Mouse (Mus musculus): ENCODE measurements around the gene Rnf224.

DNA sequence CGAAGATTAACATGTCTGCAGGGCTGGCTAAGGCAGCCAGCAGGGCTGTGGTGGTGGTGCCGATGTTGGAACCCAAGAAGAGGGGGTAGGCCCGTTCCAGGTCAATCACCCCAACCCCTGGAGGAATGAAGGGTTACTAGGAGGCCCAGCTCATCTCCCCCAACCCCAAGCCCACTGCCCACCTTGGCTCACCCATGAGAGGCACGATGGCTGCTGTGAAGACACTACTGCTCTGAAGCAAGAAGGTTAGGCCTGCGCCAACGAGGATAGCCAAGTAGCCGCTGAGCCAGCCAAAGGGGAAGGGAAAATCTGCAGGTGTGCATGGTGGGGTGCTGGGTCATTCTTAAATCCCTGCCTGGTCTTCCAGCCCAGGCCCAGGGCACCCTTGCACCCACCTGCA is 6.0 kb downstream of the Rnf224 start:
- TF ChIP-seq EP300 (IDR thresholded peaks at IDR 0.05) (no peak), CTCF (IDR thresholded peaks at IDR 0.05) (no peak)

Data from lung, postnatal 0 days (tissue).